Mouse (Mus musculus): Measurements from ENCODE around the gene Vmn2r106. TPM values are rescaled to one million over a fixed set of nuclear protein-coding genes. Genes with fewer than 3 reads are reported as not detected.

Gene Vmn2r106
- not detected in 2 replicates for polyA plus RNA-seq (2012; rRNA removed)
- polyA plus RNA-seq (2014; fragmentation: Nextera tagmentation; extraction: Ambion mirVana), result not detected in 2 replicates

- ATAC-seq (ENCODE audit: low FRiP score, low read depth), result no peak
- no peaks in the 10 kb centered on the region for H3K27me3 ChIP-seq (ENCODE audit: control insufficient read depth, insufficient read depth, low read length)
- H3K27ac ChIP-seq (replicated peaks; ENCODE audit: low read depth, low read length), result no peak within 1 kb of the TSS
- WGBS, result 74% methylated on average over 1 of the region's 1 CpGs
- no peaks in the 10 kb centered on the region for H3K36me3 ChIP-seq (ENCODE audit: control insufficient read depth, insufficient read depth, low read length)
- no peak for TF ChIP-seq POLR2A (IDR thresholded peaks at IDR 0.05; ENCODE audit: borderline replicate concordance, extremely low read depth, insufficient read depth, insufficient read length)
- H3K9ac ChIP-seq (ENCODE audit: low read depth, low read length, severe bottlenecking), result no peak within 1 kb of the TSS
- no peaks in the 10 kb centered on the region for H3K9me3 ChIP-seq (ENCODE audit: control insufficient read depth, low read length)
- no peak for DNase-seq (ENCODE audit: low spot score)
- no peak within 1 kb of the TSS for H3K4me3 ChIP-seq (replicated peaks; ENCODE audit: low read length)
- H3K4me2 ChIP-seq (replicated peaks; ENCODE audit: low read depth, low read length, severe bottlenecking), result no peak within 1 kb of the TSS
- no peaks in the 10 kb centered on the region for H3K4me1 ChIP-seq (ENCODE audit: control insufficient read depth, insufficient read depth, low read length)
These were observed at the start of gene Vmn2r106 for GRCm38 (mm10) chr17:20285453-20285852. Vmn2r106 (minus strand) TSS chr17:20285553.

- Histone ChIP-seq H3K36me3 (ENCODE audit: control insufficient read depth, insufficient read depth, low read length) (no peaks in the 10 kb centered on the region), H3K4me3 (replicated peaks; ENCODE audit: low read length) (no peak overlapping the region), H3K27ac (replicated peaks; ENCODE audit: low read depth, low read length) (no peak overlapping the region), H3K4me1 (ENCODE audit: control insufficient read depth, insufficient read depth, low read length) (no peaks in the 10 kb centered on the region), H3K27me3 (ENCODE audit: control insufficient read depth, insufficient read depth, low read length) (no peaks in the 10 kb centered on the region), H3K9me3 (ENCODE audit: control insufficient read depth, low read length) (no peaks in the 10 kb centered on the region), H3K4me2 (replicated peaks; ENCODE audit: low read depth, low read length, severe bottlenecking) (no peak overlapping the region), H3K9ac (ENCODE audit: low read depth, low read length, severe bottlenecking) (no peak overlapping the region)
- 92% methylated on average over 1 of the region's 1 CpGs for WGBS
- no peak for ATAC-seq (ENCODE audit: low FRiP score, low read depth)
- no peak for DNase-seq (ENCODE audit: low spot score)
- no peak for TF ChIP-seq POLR2A (IDR thresholded peaks at IDR 0.05; ENCODE audit: borderline replicate concordance, extremely low read depth, insufficient read depth, insufficient read length)
These were observed 20.4 kb upstream of the Vmn2r106 start for GRCm38 (mm10) chr17:20305790-20306189.

GRCm38 (mm10) chr17:20286906-20287305 lies 1.6 kb upstream of the Vmn2r106 start:
- H3K27me3 ChIP-seq (ENCODE audit: control insufficient read depth, insufficient read depth, low read length), result no peaks in the 10 kb centered on the region
- H3K4me3 ChIP-seq (replicated peaks; ENCODE audit: low read length), result no peak overlapping the region
- no peak for DNase-seq (ENCODE audit: low spot score)
- no peaks in the 10 kb centered on the region for H3K36me3 ChIP-seq (ENCODE audit: control insufficient read depth, insufficient read depth, low read length)
- ATAC-seq (ENCODE audit: low FRiP score, low read depth), result no peak
- H3K4me2 ChIP-seq (replicated peaks; ENCODE audit: low read depth, low read length, severe bottlenecking), result no peak overlapping the region
- no peaks in the 10 kb centered on the region for H3K9me3 ChIP-seq (ENCODE audit: control insufficient read depth, low read length)
- no peak overlapping the region for H3K27ac ChIP-seq (replicated peaks; ENCODE audit: low read depth, low read length)
- no peaks in the 10 kb centered on the region for H3K4me1 ChIP-seq (ENCODE audit: control insufficient read depth, insufficient read depth, low read length)
- TF ChIP-seq POLR2A (IDR thresholded peaks at IDR 0.05; ENCODE audit: borderline replicate concordance, extremely low read depth, insufficient read depth, insufficient read length), result no peak
- no peak overlapping the region for H3K9ac ChIP-seq (ENCODE audit: low read depth, low read length, severe bottlenecking)

GRCm38 (mm10) chr17:20255522-20255921 lies 29.8 kb downstream of the Vmn2r106 start:
- ATAC-seq (ENCODE audit: low FRiP score, low read depth) (no peak), DNase-seq (ENCODE audit: low spot score) (no peak)
- Histone ChIP-seq H3K36me3 (ENCODE audit: control insufficient read depth, insufficient read depth, low read length) (no peaks in the 10 kb centered on the region), H3K9ac (ENCODE audit: low read depth, low read length, severe bottlenecking) (no peak overlapping the region), H3K9me3 (ENCODE audit: control insufficient read depth, low read length) (no peaks in the 10 kb centered on the region; the same call in 1 of the 2 replicates), H3K4me3 (replicated peaks; ENCODE audit: low read length) (no peak overlapping the region), H3K4me1 (ENCODE audit: control insufficient read depth, insufficient read depth, low read length) (no peaks in the 10 kb centered on the region), H3K4me2 (replicated peaks; ENCODE audit: low read depth, low read length, severe bottlenecking) (no peak overlapping the region), H3K27me3 (ENCODE audit: control insufficient read depth, insufficient read depth, low read length) (no peaks in the 10 kb centered on the region), H3K27ac (replicated peaks; ENCODE audit: low read depth, low read length) (no peak overlapping the region)
- WGBS, result 70% methylated on average over 4 of the region's 4 CpGs
- no peak for TF ChIP-seq POLR2A (IDR thresholded peaks at IDR 0.05; ENCODE audit: borderline replicate concordance, extremely low read depth, insufficient read depth, insufficient read length)

- ATAC-seq (ENCODE audit: low FRiP score, low read depth) (no peak), DNase-seq (ENCODE audit: low spot score) (no peak)
- H3K4me2 ChIP-seq (replicated peaks; ENCODE audit: low read depth, low read length, severe bottlenecking), result no peak within 1 kb of the TSS
- no peaks in the 10 kb centered on the region for H3K9me3 ChIP-seq (ENCODE audit: control insufficient read depth, low read length)
- H3K4me1 ChIP-seq (ENCODE audit: control insufficient read depth, insufficient read depth, low read length), result no peaks in the 10 kb centered on the region
- H3K27ac ChIP-seq (replicated peaks; ENCODE audit: low read depth, low read length), result no peak within 1 kb of the TSS
- 68% methylated on average over 2 of the region's 2 CpGs for WGBS
- TF ChIP-seq POLR2A (IDR thresholded peaks at IDR 0.05; ENCODE audit: borderline replicate concordance, extremely low read depth, insufficient read depth, insufficient read length), result no peak
- H3K9ac ChIP-seq (ENCODE audit: low read depth, low read length, severe bottlenecking), result no peak within 1 kb of the TSS
- H3K4me3 ChIP-seq (replicated peaks; ENCODE audit: low read length), result no peak within 1 kb of the TSS
- no peaks in the 10 kb centered on the region for H3K36me3 ChIP-seq (ENCODE audit: control insufficient read depth, insufficient read depth, low read length)
- no peaks in the 10 kb centered on the region for H3K27me3 ChIP-seq (ENCODE audit: control insufficient read depth, insufficient read depth, low read length)
These were observed 50.4 kb downstream of the Vmn2r106 start, which contains the start of gene Vmn2r105 for GRCm38 (mm10) chr17:20234952-20235351. Vmn2r105 (minus strand) TSS chr17:20235052.

Other genes with a start within 250 kb of the Vmn2r106 start
- not detected in 2 replicates for gene Vmn2r104, start 237.2 kb downstream of the Vmn2r106 start, polyA plus RNA-seq (2012; rRNA removed)
- gene Vmn2r104, start 237.2 kb downstream of the Vmn2r106 start, polyA plus RNA-seq (2014; fragmentation: Nextera tagmentation; extraction: Ambion mirVana), result not detected in 2 replicates
- gene Fpr-rs7, start 171.3 kb downstream of the Vmn2r106 start, polyA plus RNA-seq (2012; rRNA removed), result not detected in 2 replicates
- not detected in 2 replicates for gene Fpr-rs7, start 171.3 kb downstream of the Vmn2r106 start, polyA plus RNA-seq (2014; fragmentation: Nextera tagmentation; extraction: Ambion mirVana)
- gene Fpr-rs6, start 102.5 kb downstream of the Vmn2r106 start, polyA plus RNA-seq (2012; rRNA removed), result not detected in 2 replicates
- not detected in 2 replicates for gene Fpr-rs6, start 102.5 kb downstream of the Vmn2r106 start, polyA plus RNA-seq (2014; fragmentation: Nextera tagmentation; extraction: Ambion mirVana)
- not detected in 2 replicates for gene Vmn2r105, start 50.5 kb downstream of the Vmn2r106 start, polyA plus RNA-seq (2012; rRNA removed)
- not detected in 2 replicates for gene Vmn2r105, start 50.5 kb downstream of the Vmn2r106 start, polyA plus RNA-seq (2014; fragmentation: Nextera tagmentation; extraction: Ambion mirVana)
- not detected in 2 replicates for gene Vmn2r107, start 59.7 kb upstream of the Vmn2r106 start, polyA plus RNA-seq (2012; rRNA removed)
- not detected in 2 replicates for gene Vmn2r107, start 59.7 kb upstream of the Vmn2r106 start, polyA plus RNA-seq (2014; fragmentation: Nextera tagmentation; extraction: Ambion mirVana)
- gene Vmn1r224, start 128.6 kb upstream of the Vmn2r106 start, polyA plus RNA-seq (2012; rRNA removed), result not detected in 2 replicates
- gene Vmn1r224, start 128.6 kb upstream of the Vmn2r106 start, polyA plus RNA-seq (2014; fragmentation: Nextera tagmentation; extraction: Ambion mirVana), result not detected in 2 replicates
- gene Vmn2r108, start 195.8 kb upstream of the Vmn2r106 start, polyA plus RNA-seq (2012; rRNA removed), result not detected in 2 replicates
- gene Vmn2r108, start 195.8 kb upstream of the Vmn2r106 start, polyA plus RNA-seq (2014; fragmentation: Nextera tagmentation; extraction: Ambion mirVana), result not detected in 2 replicates
- not detected in 2 replicates for gene Vmn1r225, start 212.6 kb upstream of the Vmn2r106 start, polyA plus RNA-seq (2012; rRNA removed)
- not detected in 2 replicates for gene Vmn1r225, start 212.6 kb upstream of the Vmn2r106 start, polyA plus RNA-seq (2014; fragmentation: Nextera tagmentation; extraction: Ambion mirVana)